Mouse (Mus musculus): ENCODE data around the gene Rnf167. TPM values are rescaled to one million over a fixed set of nuclear protein-coding genes. Genes with fewer than 3 reads are reported as not detected.

Gene Rnf167
- total and polyA plus RNA-seq, 2 experiments, result 34.3 to 75.4 TPM

- Histone ChIP-seq H3K27ac (replicated peaks; ENCODE audit: insufficient read depth, low read depth, low read length) (no peak overlapping the region), H3K79me2 (ENCODE audit: control insufficient read depth, insufficient read depth, low read length) (peaks cover 17% of the 10 kb centered on the region; the same call in 1 of the 2 replicates), H3K4me3 (ENCODE audit: insufficient read depth, low read depth, low read length) (peak overlapping the region; percentile 93), H3K36me3 (ENCODE audit: control insufficient read depth, insufficient read depth, low read length) (peaks cover 16% of the 10 kb centered on the region; the same call in 1 of the 2 replicates), H3K4me1 (ENCODE audit: control insufficient read depth, insufficient read depth, low read length) (peaks cover 18% of the 10 kb centered on the region), H3K9ac (ENCODE audit: low read depth, low read length) (peak overlapping the region; percentile 98), H3K27me3 (ENCODE audit: control insufficient read depth, insufficient read depth, low read length) (no peaks in the 10 kb centered on the region)
- TF ChIP-seq CTCF (IDR thresholded peaks at IDR 0.05; ENCODE audit: low read depth, low read length), result no peak
- no peak for TF ChIP-seq POLR2A (IDR thresholded peaks at IDR 0.05; ENCODE audit: extremely low read depth, insufficient read depth, low read length)
- 77% methylated on average over 12 of the region's 12 CpGs for WGBS
- DNase-seq (ENCODE audit: extremely low read depth, low read depth, low spot score), result no peak
Observed at GRCm38 (mm10) chr11:70645461-70646258, 1.4 kb upstream of the Rnf167 start.

- Histone ChIP-seq H3K4me1 (ENCODE audit: control insufficient read depth, insufficient read depth, low read length) (peaks cover 18% of the 10 kb centered on the region), H3K4me3 (ENCODE audit: insufficient read depth, low read depth, low read length) (peak overlapping the region; percentile 93), H3K27ac (replicated peaks; ENCODE audit: insufficient read depth, low read depth, low read length) (peak overlapping the region; percentile 93), H3K79me2 (ENCODE audit: control insufficient read depth, insufficient read depth, low read length) (peaks cover 17% of the 10 kb centered on the region; the same call in 1 of the 2 replicates), H3K36me3 (ENCODE audit: control insufficient read depth, insufficient read depth, low read length) (peaks cover 20% of the 10 kb centered on the region), H3K9ac (ENCODE audit: low read depth, low read length) (peak overlapping the region; percentile 98), H3K27me3 (ENCODE audit: control insufficient read depth, insufficient read depth, low read length) (no peaks in the 10 kb centered on the region)
- WGBS, result 13% methylated on average over 3 of the region's 3 CpGs
- TF ChIP-seq CTCF (IDR thresholded peaks at IDR 0.05; ENCODE audit: low read depth, low read length) (no peak), POLR2A (IDR thresholded peaks at IDR 0.05; ENCODE audit: extremely low read depth, insufficient read depth, low read length) (no peak)
- no peak for DNase-seq (ENCODE audit: extremely low read depth, low read depth, low spot score)
Observed at GRCm38 (mm10) chr11:70646259-70646555, 828 bp upstream of the Rnf167 start.

- H3K4me3 ChIP-seq (ENCODE audit: insufficient read depth, low read depth, low read length), result peak overlapping the region; percentile 77
- H3K79me2 ChIP-seq (ENCODE audit: control insufficient read depth, insufficient read depth, low read length), result peaks cover 24% of the 10 kb centered on the region
- DNase-seq (ENCODE audit: extremely low read depth, low read depth, low spot score), result no peak
- H3K4me1 ChIP-seq (ENCODE audit: control insufficient read depth, insufficient read depth, low read length), result peaks cover 29% of the 10 kb centered on the region
- no peaks in the 10 kb centered on the region for H3K27me3 ChIP-seq (ENCODE audit: control insufficient read depth, insufficient read depth, low read length)
- H3K27ac ChIP-seq (replicated peaks; ENCODE audit: insufficient read depth, low read depth, low read length), result peak overlapping the region; percentile 98
- H3K9ac ChIP-seq (ENCODE audit: low read depth, low read length), result peak overlapping the region; percentile 90
- WGBS, result 2% methylated on average over 28 of the region's 28 CpGs
- H3K36me3 ChIP-seq (ENCODE audit: control insufficient read depth, insufficient read depth, low read length), result peaks cover 37% of the 10 kb centered on the region
- no peak for TF ChIP-seq POLR2A (IDR thresholded peaks at IDR 0.05; ENCODE audit: extremely low read depth, insufficient read depth, low read length)
- no peak for TF ChIP-seq CTCF (IDR thresholded peaks at IDR 0.05; ENCODE audit: low read depth, low read length)
Observed at GRCm38 (mm10) chr11:70647716-70648420, 833 bp downstream of the Rnf167 start.

GRCm38 (mm10) chr11:70648512-70648911 lies 1.5 kb downstream of the Rnf167 start:
- no peak for TF ChIP-seq POLR2A (IDR thresholded peaks at IDR 0.05; ENCODE audit: extremely low read depth, insufficient read depth, low read length)
- TF ChIP-seq CTCF (IDR thresholded peaks at IDR 0.05; ENCODE audit: low read depth, low read length), result no peak
- Histone ChIP-seq H3K27me3 (ENCODE audit: control insufficient read depth, insufficient read depth, low read length) (no peaks in the 10 kb centered on the region), H3K79me2 (ENCODE audit: control insufficient read depth, insufficient read depth, low read length) (peaks cover 30% of the 10 kb centered on the region), H3K9ac (ENCODE audit: low read depth, low read length) (peak overlapping the region; percentile 14; the same call in 1 of the 2 replicates), H3K4me3 (ENCODE audit: insufficient read depth, low read depth, low read length) (peak overlapping the region; percentile 77; the same call in 1 of the 2 replicates), H3K36me3 (ENCODE audit: control insufficient read depth, insufficient read depth, low read length) (peaks cover 38% of the 10 kb centered on the region), H3K27ac (replicated peaks; ENCODE audit: insufficient read depth, low read depth, low read length) (no peak overlapping the region), H3K4me1 (ENCODE audit: control insufficient read depth, insufficient read depth, low read length) (peaks cover 29% of the 10 kb centered on the region)
- DNase-seq (ENCODE audit: extremely low read depth, low read depth, low spot score), result no peak
- WGBS, result 31% methylated on average over 4 of the region's 4 CpGs

GRCm38 (mm10) chr11:70649185-70649734 lies 2.2 kb downstream of the Rnf167 start:
- TF ChIP-seq POLR2A (IDR thresholded peaks at IDR 0.05; ENCODE audit: extremely low read depth, insufficient read depth, low read length) (no peak), CTCF (IDR thresholded peaks at IDR 0.05; ENCODE audit: low read depth, low read length) (no peak)
- no peak overlapping the region for H3K9ac ChIP-seq (ENCODE audit: low read depth, low read length)
- no peak overlapping the region for H3K4me3 ChIP-seq (ENCODE audit: insufficient read depth, low read depth, low read length)
- peaks cover 38% of the 10 kb centered on the region for H3K36me3 ChIP-seq (ENCODE audit: control insufficient read depth, insufficient read depth, low read length)
- no peaks in the 10 kb centered on the region for H3K27me3 ChIP-seq (ENCODE audit: control insufficient read depth, insufficient read depth, low read length)
- peaks cover 29% of the 10 kb centered on the region for H3K4me1 ChIP-seq (ENCODE audit: control insufficient read depth, insufficient read depth, low read length)
- peaks cover 37% of the 10 kb centered on the region for H3K79me2 ChIP-seq (ENCODE audit: control insufficient read depth, insufficient read depth, low read length)
- DNase-seq (ENCODE audit: extremely low read depth, low read depth, low spot score), result no peak
- H3K27ac ChIP-seq (replicated peaks; ENCODE audit: insufficient read depth, low read depth, low read length), result peak overlapping the region; percentile 13; the same call in 1 of the 2 replicates
- 52% methylated on average over 8 of the region's 8 CpGs for WGBS

All from liver, adult 2 months (tissue).